Mouse (Mus musculus): ENCODE data around the gene Adamts13. TPM values are rescaled to one million over a fixed set of nuclear protein-coding genes. Genes with fewer than 3 reads are reported as not detected.

Adamts13 gene
- polyA plus RNA-seq (2015; fragmentation: Nextera tagmentation; extraction: Ambion mirVana) = not detected in 2 replicates

DNA sequence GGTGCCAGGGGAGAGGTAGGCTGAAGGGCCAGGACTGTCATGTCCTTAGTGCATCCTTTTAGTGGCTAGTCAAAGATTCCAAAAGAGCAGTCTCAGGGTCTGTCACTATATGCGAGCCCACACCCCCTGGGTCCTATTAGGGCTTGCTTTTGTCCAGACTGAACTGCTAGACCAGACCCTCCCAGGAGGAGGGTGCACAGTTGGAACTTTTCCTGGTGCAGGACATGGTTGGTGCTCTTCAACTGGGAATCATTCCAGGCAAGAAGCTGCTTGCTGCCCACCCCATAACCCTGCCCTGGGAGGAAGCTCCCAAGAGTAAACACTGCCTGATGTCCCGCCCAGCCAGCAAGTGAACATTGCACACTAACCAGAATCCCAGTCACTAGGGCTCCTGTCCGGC lies at the start of gene Adamts13:
Gene Adamts13, plus strand, starts transcription at position 301 of the 400 bp plus-strand sequence.
- Histone ChIP-seq H3K27ac (no peak within 1 kb of the TSS), H3K4me3 (no peak within 1 kb of the TSS), H3K27me3 (no peaks in the 10 kb centered on the region), H3K9ac (no peak within 1 kb of the TSS), H3K36me3 (no peaks in the 10 kb centered on the region), H3K9me3 (no peaks in the 10 kb centered on the region), H3K4me2 (no peak within 1 kb of the TSS), H3K4me1 (no peaks in the 10 kb centered on the region)
- ATAC-seq (ENCODE audit: insufficient number of reproducible peaks, insufficient read depth, low FRiP score, low TSS enrichment, low read depth) = no peak
- WGBS = 62% methylated on average over 3 of the region's 3 CpGs

DNA sequence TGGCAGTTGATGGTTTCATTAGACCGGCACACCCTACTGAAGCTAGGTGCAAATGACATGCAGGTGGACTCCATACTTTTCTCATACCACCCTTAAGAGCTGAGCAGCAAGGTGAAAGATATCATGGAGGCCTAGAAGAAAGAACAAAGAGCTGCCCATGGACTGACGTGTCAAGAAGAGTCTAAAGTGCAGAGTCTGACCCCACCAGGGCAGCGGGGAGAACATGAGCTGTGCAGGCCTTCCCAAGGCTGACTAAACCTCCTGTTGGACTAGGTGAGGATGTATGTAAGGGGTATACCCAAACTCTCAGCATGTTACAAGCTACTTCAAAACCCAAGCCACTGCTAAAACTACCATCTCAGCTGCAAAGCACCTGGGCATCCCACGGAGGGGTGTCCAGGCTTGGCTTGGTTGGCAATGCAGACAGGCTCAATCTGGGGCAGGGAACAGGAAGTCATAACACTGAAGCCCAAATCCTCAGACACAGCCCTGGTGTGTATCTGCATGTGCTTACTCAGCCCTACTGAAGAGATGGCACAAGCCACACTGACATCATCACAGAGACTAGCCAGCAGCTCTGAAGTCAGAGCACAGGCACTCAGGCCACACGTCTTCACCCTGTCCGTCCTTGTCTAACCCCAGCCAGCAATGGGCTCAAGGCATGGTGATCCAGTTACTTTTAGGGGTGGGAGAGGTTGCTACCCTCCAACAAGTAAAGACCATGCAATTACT lies 45.3 kb upstream of the Adamts13 start:
- no peak overlapping the region for H3K9ac ChIP-seq
- H3K27me3 ChIP-seq = no peaks in the 10 kb centered on the region
- peaks cover 84% of the 10 kb centered on the region for H3K36me3 ChIP-seq
- H3K4me2 ChIP-seq = no peak overlapping the region
- ATAC-seq (ENCODE audit: insufficient number of reproducible peaks, insufficient read depth, low FRiP score, low TSS enrichment, low read depth) = no peak
- H3K9me3 ChIP-seq = no peaks in the 10 kb centered on the region
- H3K4me1 ChIP-seq = peaks cover 32% of the 10 kb centered on the region
- H3K27ac ChIP-seq = no peak overlapping the region
- H3K4me3 ChIP-seq = no peak overlapping the region
- 94% methylated on average over 6 of the region's 6 CpGs for WGBS

DNA sequence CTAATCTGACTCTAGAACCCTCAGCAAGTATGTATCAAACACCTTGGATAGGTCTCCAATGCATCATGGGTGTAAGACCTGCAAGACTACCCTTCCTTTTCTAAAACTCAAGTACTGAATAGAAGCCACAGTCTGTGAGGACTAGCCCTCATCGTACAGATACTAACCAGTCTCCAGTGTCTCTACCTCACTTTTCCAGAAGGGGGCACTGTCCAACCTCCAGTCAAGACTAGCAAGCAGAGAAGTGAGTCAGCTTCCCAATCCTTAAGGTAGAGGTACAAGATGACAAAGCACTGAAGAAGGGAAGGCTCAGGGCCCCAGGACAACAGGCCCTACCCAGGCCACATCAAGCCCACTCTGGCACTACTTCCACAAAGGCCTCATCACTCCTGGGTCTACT lies 42.8 kb upstream of the Adamts13 start:
- Histone ChIP-seq H3K4me3 (no peak overlapping the region), H3K9me3 (no peaks in the 10 kb centered on the region), H3K9ac (no peak overlapping the region), H3K27me3 (no peaks in the 10 kb centered on the region), H3K27ac (no peak overlapping the region), H3K4me1 (peaks cover 35% of the 10 kb centered on the region), H3K36me3 (peaks cover 59% of the 10 kb centered on the region), H3K4me2 (peak overlapping the region; percentile 73)
- 41% methylated on average over 1 of the region's 1 CpGs for WGBS
- ATAC-seq (ENCODE audit: insufficient number of reproducible peaks, insufficient read depth, low FRiP score, low TSS enrichment, low read depth) = no peak

GRCm38 (mm10) chr2:26932473-26933303 lies 40.5 kb upstream of the Adamts13 start:
- H3K27ac ChIP-seq = peak overlapping the region; percentile 87
- H3K4me3 ChIP-seq = peak overlapping the region; percentile 99
- ATAC-seq (ENCODE audit: insufficient number of reproducible peaks, insufficient read depth, low FRiP score, low TSS enrichment, low read depth) = 0 out of 2 replicates have a peak, but pooled peaks have one; percentile 3
- peaks cover 35% of the 10 kb centered on the region for H3K4me1 ChIP-seq
- H3K27me3 ChIP-seq = no peaks in the 10 kb centered on the region
- peak overlapping the region; percentile 73 for H3K4me2 ChIP-seq
- peak overlapping the region; percentile 100 for H3K9ac ChIP-seq
- peaks cover 38% of the 10 kb centered on the region for H3K36me3 ChIP-seq
- WGBS = 2% methylated on average over 34 of the region's 49 CpGs
- no peaks in the 10 kb centered on the region for H3K9me3 ChIP-seq

DNA sequence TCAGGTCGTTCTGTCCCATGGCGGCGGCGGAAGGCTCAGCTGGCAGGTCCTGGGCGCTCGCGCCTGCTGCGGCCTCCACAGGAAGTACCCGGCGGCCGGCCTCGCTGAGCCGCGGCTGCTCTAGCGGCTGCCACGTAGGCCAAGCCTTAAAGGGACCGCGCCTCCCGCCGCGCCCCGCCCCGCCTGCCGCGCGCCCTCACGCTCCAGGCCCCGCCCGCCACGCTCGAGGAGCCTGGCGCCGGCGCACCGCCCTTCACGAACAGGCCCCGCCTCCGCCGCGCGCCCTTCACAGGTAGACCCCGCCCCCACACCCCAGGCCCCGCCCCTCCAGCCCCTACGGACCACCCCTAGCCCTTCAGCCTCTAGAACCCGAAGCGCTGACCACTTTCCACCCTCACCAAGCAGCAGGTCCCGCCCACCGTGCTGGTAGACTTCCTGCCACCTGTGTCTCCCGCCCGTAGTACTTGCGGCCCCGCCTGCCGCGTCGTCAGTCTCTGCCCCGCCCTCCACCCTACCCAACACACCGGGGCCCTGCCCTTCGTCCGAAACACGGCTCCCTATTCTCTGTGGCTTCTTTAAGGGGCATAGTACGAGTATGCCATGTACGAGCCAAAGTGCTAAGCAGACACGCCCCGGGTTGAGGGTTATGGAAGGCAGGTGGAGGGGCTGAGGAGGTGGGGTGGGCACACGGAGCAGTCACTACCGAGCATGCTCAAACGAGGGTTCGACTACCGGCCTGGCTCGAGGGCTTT lies 39.7 kb upstream of the Adamts13 start, which contains the start of the genes Surf4 and Stkld1:
Gene Surf4, minus strand, starts transcription at position 625 of the 752 bp plus-strand sequence.
Gene Stkld1, plus strand, starts transcription at position 744 of the 752 bp plus-strand sequence.
- H3K4me1 ChIP-seq = peaks cover 35% of the 10 kb centered on the region
- peaks cover 32% of the 10 kb centered on the region for H3K36me3 ChIP-seq
- no peaks in the 10 kb centered on the region for H3K27me3 ChIP-seq
- peak; percentile 89 for ATAC-seq (ENCODE audit: insufficient number of reproducible peaks, insufficient read depth, low FRiP score, low TSS enrichment, low read depth)
- no peaks in the 10 kb centered on the region for H3K9me3 ChIP-seq
- H3K4me2 ChIP-seq = peak within 1 kb of the TSS; percentile 73
- WGBS = under 1% methylated on average over 58 of the region's 70 CpGs
- H3K9ac ChIP-seq = peak within 1 kb of the TSS; percentile 100
- peak within 1 kb of the TSS; percentile 99 for H3K4me3 ChIP-seq
- H3K27ac ChIP-seq = peak within 1 kb of the TSS; percentile 87

GRCm38 (mm10) chr2:26935286-26935685 lies 37.9 kb upstream of the Adamts13 start:
- peaks cover 25% of the 10 kb centered on the region for H3K4me1 ChIP-seq
- no peak overlapping the region for H3K9ac ChIP-seq
- H3K36me3 ChIP-seq = peaks cover 14% of the 10 kb centered on the region

GRCm38 (mm10) chr2:26936425-26936824 lies 36.8 kb upstream of the Adamts13 start:
- Histone ChIP-seq H3K36me3 (0 out of 2 replicates have a peak, but pooled peaks cover 3% of the 10 kb centered on the region), H3K4me3 (no peak overlapping the region), H3K4me2 (no peak overlapping the region), H3K4me1 (peaks cover 13% of the 10 kb centered on the region), H3K9ac (no peak overlapping the region), H3K27ac (no peak overlapping the region), H3K9me3 (no peaks in the 10 kb centered on the region), H3K27me3 (no peaks in the 10 kb centered on the region)
- no peak for ATAC-seq (ENCODE audit: insufficient number of reproducible peaks, insufficient read depth, low FRiP score, low TSS enrichment, low read depth)
- 59% methylated on average over 1 of the region's 1 CpGs for WGBS

More at GRCm38 (mm10) chr2:26935286-26935685, 37.9 kb upstream of the Adamts13 start:
- Histone ChIP-seq H3K4me3 (no peak overlapping the region), H3K27me3 (no peaks in the 10 kb centered on the region), H3K27ac (no peak overlapping the region), H3K9me3 (no peaks in the 10 kb centered on the region), H3K4me2 (no peak overlapping the region)
- 93% methylated on average over 2 of the region's 2 CpGs for WGBS
- ATAC-seq (ENCODE audit: insufficient number of reproducible peaks, insufficient read depth, low FRiP score, low TSS enrichment, low read depth) = no peak

DNA sequence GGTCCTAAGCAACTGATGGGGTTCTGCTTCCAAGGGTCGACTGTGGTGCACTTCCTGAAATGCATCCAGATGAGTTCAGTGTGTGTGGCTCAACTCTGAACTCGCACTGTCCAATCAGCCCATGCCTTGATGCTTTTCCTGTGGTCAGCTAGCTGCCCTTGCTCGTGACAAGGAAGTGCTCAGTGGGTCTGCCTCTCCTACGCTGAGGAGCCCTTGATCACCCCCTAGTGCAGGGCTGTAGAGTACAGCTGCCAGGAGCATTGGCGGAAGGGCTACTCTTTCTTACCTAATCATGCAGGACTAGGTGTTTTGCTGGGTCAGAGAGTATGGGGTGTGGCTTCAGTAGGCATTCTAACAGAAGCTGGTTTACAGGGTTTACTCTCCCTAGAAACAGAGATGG lies 31.7 kb upstream of the Adamts13 start:
- Histone ChIP-seq H3K9ac (no peak overlapping the region), H3K4me1 (no peaks in the 10 kb centered on the region), H3K4me2 (no peak overlapping the region), H3K36me3 (peaks cover 2% of the 10 kb centered on the region; the same call in 1 of the 2 replicates), H3K27me3 (no peaks in the 10 kb centered on the region), H3K27ac (no peak overlapping the region), H3K4me3 (no peak overlapping the region), H3K9me3 (no peaks in the 10 kb centered on the region)
- WGBS = 38% methylated on average over 5 of the region's 5 CpGs
- no peak for ATAC-seq (ENCODE audit: insufficient number of reproducible peaks, insufficient read depth, low FRiP score, low TSS enrichment, low read depth)

- no peak overlapping the region for H3K9ac ChIP-seq
- no peak overlapping the region for H3K4me2 ChIP-seq
- H3K4me1 ChIP-seq = no peaks in the 10 kb centered on the region
- peaks cover 17% of the 10 kb centered on the region; the same call in 1 of the 2 replicates for H3K36me3 ChIP-seq
- no peak for ATAC-seq (ENCODE audit: insufficient number of reproducible peaks, insufficient read depth, low FRiP score, low TSS enrichment, low read depth)
- 80% methylated on average over 3 of the region's 3 CpGs for WGBS
- H3K9me3 ChIP-seq = no peaks in the 10 kb centered on the region
- H3K27ac ChIP-seq = no peak overlapping the region
- no peak overlapping the region for H3K4me3 ChIP-seq
- H3K27me3 ChIP-seq = no peaks in the 10 kb centered on the region
These were observed 30.0 kb upstream of the Adamts13 start for GRCm38 (mm10) chr2:26943253-26943652.

GRCm38 (mm10) chr2:26950411-26950810 lies 22.8 kb upstream of the Adamts13 start:
- H3K27ac ChIP-seq = no peak overlapping the region
- WGBS = 90% methylated on average over 2 of the region's 2 CpGs
- no peak overlapping the region for H3K9ac ChIP-seq
- H3K36me3 ChIP-seq = peaks cover 88% of the 10 kb centered on the region
- H3K4me1 ChIP-seq = no peaks in the 10 kb centered on the region
- ATAC-seq (ENCODE audit: insufficient number of reproducible peaks, insufficient read depth, low FRiP score, low TSS enrichment, low read depth) = no peak
- no peak overlapping the region for H3K4me2 ChIP-seq
- H3K9me3 ChIP-seq = no peaks in the 10 kb centered on the region
- H3K27me3 ChIP-seq = no peaks in the 10 kb centered on the region
- H3K4me3 ChIP-seq = no peak overlapping the region

DNA sequence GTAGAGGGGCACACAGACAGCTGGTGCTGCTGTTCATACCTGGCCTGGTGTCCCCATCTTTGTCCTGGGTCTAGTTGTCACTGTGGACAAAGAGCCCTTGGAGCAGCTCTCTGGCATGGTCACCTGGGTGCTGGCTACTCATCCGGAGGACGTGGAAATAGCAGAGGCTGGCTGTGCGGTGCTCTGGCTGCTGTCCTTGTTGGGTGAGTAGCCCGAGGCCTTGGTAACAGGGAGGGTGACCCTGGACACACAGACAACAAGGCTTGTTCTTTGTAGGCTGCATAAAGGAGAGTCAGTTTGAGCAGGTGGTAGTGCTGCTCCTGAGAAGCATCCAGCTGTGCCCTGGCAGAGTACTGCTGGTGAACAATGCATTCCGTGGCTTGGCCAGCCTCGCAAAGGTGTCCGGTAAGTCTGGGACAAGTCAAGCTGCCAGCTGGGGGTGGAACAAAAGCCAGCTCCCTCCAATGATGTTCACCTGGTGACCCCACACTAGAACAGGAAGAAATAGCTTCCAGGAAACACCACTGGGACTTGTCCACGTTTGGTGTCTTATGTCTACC lies 21.8 kb upstream of the Adamts13 start:
- ATAC-seq (ENCODE audit: insufficient number of reproducible peaks, insufficient read depth, low FRiP score, low TSS enrichment, low read depth) = no peak
- Histone ChIP-seq H3K9ac (no peak overlapping the region), H3K27me3 (no peaks in the 10 kb centered on the region)

More for the DNA sequence above, 21.8 kb upstream of the Adamts13 start:
- no peak overlapping the region for H3K27ac ChIP-seq
- 86% methylated on average over 8 of the region's 8 CpGs for WGBS
- no peak overlapping the region for H3K4me2 ChIP-seq
- H3K4me1 ChIP-seq = no peaks in the 10 kb centered on the region
- no peaks in the 10 kb centered on the region for H3K9me3 ChIP-seq
- no peak overlapping the region for H3K4me3 ChIP-seq
- peaks cover 97% of the 10 kb centered on the region for H3K36me3 ChIP-seq

All from embryonic facial prominence, embryonic 13.5 days (tissue).